Mouse (Mus musculus): Measurements from ENCODE around the gene Slc38a5. TPM values are rescaled to one million over a fixed set of nuclear protein-coding genes. Genes with fewer than 3 reads are reported as not detected.
"Not testable (repeated sequence)": the region's sequence is repeated elsewhere in the genome, so short reads cannot be mapped to it uniquely, and the experiment has no call there.

Gene Slc38a5
- polyA plus RNA-seq, 1 experiment, result 10.4 TPM

- 88% methylated on average over 12 of the region's 12 CpGs for WGBS
- H3K4me3 ChIP-seq (replicated peaks; ENCODE audit: insufficient read depth, low read depth, low read length), result no peak overlapping the region
- no peak for DNase-seq
- no peaks in the 10 kb centered on the region for H3K27me3 ChIP-seq (ENCODE audit: control insufficient read depth, insufficient read depth, low read length)
- H3K27ac ChIP-seq (ENCODE audit: insufficient read depth, low read length), result no peak overlapping the region
- no peaks in the 10 kb centered on the region for H3K4me1 ChIP-seq (ENCODE audit: control insufficient read depth, insufficient read depth, low read length)
- no peak for TF ChIP-seq CTCF (IDR thresholded peaks at IDR 0.05; ENCODE audit: borderline replicate concordance, insufficient read depth, low read depth, low read length)
- TF ChIP-seq POLR2A (IDR thresholded peaks at IDR 0.05; ENCODE audit: borderline replicate concordance, insufficient read depth, low read length), result no peak
These were observed 11.5 kb upstream of the Slc38a5 start for GRCm38 (mm10) chrX:8259478-8259877.

- no peaks in the 10 kb centered on the region for H3K27me3 ChIP-seq (ENCODE audit: control insufficient read depth, insufficient read depth, low read length)
- no peaks in the 10 kb centered on the region for H3K4me1 ChIP-seq (ENCODE audit: control insufficient read depth, insufficient read depth, low read length)
- DNase-seq, result no peak
- no peak overlapping the region for H3K4me3 ChIP-seq (replicated peaks; ENCODE audit: insufficient read depth, low read depth, low read length)
- TF ChIP-seq CTCF (IDR thresholded peaks at IDR 0.05; ENCODE audit: borderline replicate concordance, insufficient read depth, low read depth, low read length) (no peak), POLR2A (IDR thresholded peaks at IDR 0.05; ENCODE audit: borderline replicate concordance, insufficient read depth, low read length) (no peak)
- no peak overlapping the region for H3K27ac ChIP-seq (ENCODE audit: insufficient read depth, low read length)
- 84% methylated on average over 5 of the region's 5 CpGs for whole genome bisulfite sequencing
These were observed 7.7 kb upstream of the Slc38a5 start for GRCm38 (mm10) chrX:8263156-8263804.

GRCm38 (mm10) chrX:8264222-8264621, 6.7 kb upstream of the Slc38a5 start:
- DNase-seq, result no peak
- no peak overlapping the region for H3K27ac ChIP-seq (ENCODE audit: insufficient read depth, low read length)
- no peak overlapping the region for H3K4me3 ChIP-seq (replicated peaks; ENCODE audit: insufficient read depth, low read depth, low read length)
- H3K4me1 ChIP-seq (ENCODE audit: control insufficient read depth, insufficient read depth, low read length), result no peaks in the 10 kb centered on the region
- H3K27me3 ChIP-seq (ENCODE audit: control insufficient read depth, insufficient read depth, low read length), result no peaks in the 10 kb centered on the region
- TF ChIP-seq POLR2A (IDR thresholded peaks at IDR 0.05; ENCODE audit: borderline replicate concordance, insufficient read depth, low read length) (no peak), CTCF (IDR thresholded peaks at IDR 0.05; ENCODE audit: borderline replicate concordance, insufficient read depth, low read depth, low read length) (no peak)
- WGBS, result 88% methylated on average over 3 of the region's 3 CpGs

GRCm38 (mm10) chrX:8272000-8272399, 1.1 kb downstream of the Slc38a5 start:
- TF ChIP-seq POLR2A (IDR thresholded peaks at IDR 0.05; ENCODE audit: borderline replicate concordance, insufficient read depth, low read length), result no peak
- TF ChIP-seq CTCF (IDR thresholded peaks at IDR 0.05; ENCODE audit: borderline replicate concordance, insufficient read depth, low read depth, low read length), result no peak
- H3K4me3 ChIP-seq (replicated peaks; ENCODE audit: insufficient read depth, low read depth, low read length), result no peak overlapping the region
- 17% methylated on average over 10 of the region's 10 CpGs for WGBS

GRCm38 (mm10) chrX:8274056-8274455, 3.1 kb downstream of the Slc38a5 start:
- no peak for DNase-seq
- TF ChIP-seq POLR2A (IDR thresholded peaks at IDR 0.05; ENCODE audit: borderline replicate concordance, insufficient read depth, low read length) (no peak), CTCF (IDR thresholded peaks at IDR 0.05; ENCODE audit: borderline replicate concordance, insufficient read depth, low read depth, low read length) (no peak)
- WGBS, result 83% methylated on average over 5 of the region's 5 CpGs
- Histone ChIP-seq H3K4me1 (ENCODE audit: control insufficient read depth, insufficient read depth, low read length) (no peaks in the 10 kb centered on the region), H3K4me3 (replicated peaks; ENCODE audit: insufficient read depth, low read depth, low read length) (no peak overlapping the region), H3K27ac (ENCODE audit: insufficient read depth, low read length) (no peak overlapping the region), H3K27me3 (ENCODE audit: control insufficient read depth, insufficient read depth, low read length) (no peaks in the 10 kb centered on the region; the same call in 1 of the 2 replicates)

More at GRCm38 (mm10) chrX:8272000-8272399, 1.1 kb downstream of the Slc38a5 start:
- Histone ChIP-seq H3K27me3 (ENCODE audit: control insufficient read depth, insufficient read depth, low read length) (no peaks in the 10 kb centered on the region; the same call in 1 of the 2 replicates), H3K27ac (ENCODE audit: insufficient read depth, low read length) (no peak overlapping the region), H3K4me1 (ENCODE audit: control insufficient read depth, insufficient read depth, low read length) (no peaks in the 10 kb centered on the region)
- DNase-seq, result no peak

- 73% methylated on average over 5 of the region's 5 CpGs for WGBS
- DNase-seq, result no peak
- TF ChIP-seq POLR2A (IDR thresholded peaks at IDR 0.05; ENCODE audit: borderline replicate concordance, insufficient read depth, low read length) (no peak), CTCF (IDR thresholded peaks at IDR 0.05; ENCODE audit: borderline replicate concordance, insufficient read depth, low read depth, low read length) (no peak)
- H3K4me1 ChIP-seq (ENCODE audit: control insufficient read depth, insufficient read depth, low read length), result no peaks in the 10 kb centered on the region
- H3K27me3 ChIP-seq (ENCODE audit: control insufficient read depth, insufficient read depth, low read length), result no peaks in the 10 kb centered on the region
- H3K27ac ChIP-seq (ENCODE audit: insufficient read depth, low read length), result no peak overlapping the region
- H3K4me3 ChIP-seq (replicated peaks; ENCODE audit: insufficient read depth, low read depth, low read length), result no peak overlapping the region
These were observed 17.7 kb downstream of the Slc38a5 start for GRCm38 (mm10) chrX:8288621-8289020.

GRCm38 (mm10) chrX:8309302-8309701, 38.4 kb downstream of the Slc38a5 start:
- Histone ChIP-seq H3K4me1 (ENCODE audit: control insufficient read depth, insufficient read depth, low read length) (no peaks in the 10 kb centered on the region), H3K4me3 (replicated peaks; ENCODE audit: insufficient read depth, low read depth, low read length) (no peak overlapping the region), H3K27ac (ENCODE audit: insufficient read depth, low read length) (no peak overlapping the region), H3K27me3 (ENCODE audit: control insufficient read depth, insufficient read depth, low read length) (no peaks in the 10 kb centered on the region)
- no peak for TF ChIP-seq CTCF (IDR thresholded peaks at IDR 0.05; ENCODE audit: borderline replicate concordance, insufficient read depth, low read depth, low read length)
- TF ChIP-seq POLR2A (IDR thresholded peaks at IDR 0.05; ENCODE audit: borderline replicate concordance, insufficient read depth, low read length), result no peak
- DNase-seq, result no peak
- WGBS, result 95% methylated on average over 1 of the region's 1 CpGs

GRCm38 (mm10) chrX:8314905-8315304, 44.0 kb downstream of the Slc38a5 start:
- not testable (repeated sequence) for H3K4me1 ChIP-seq (ENCODE audit: control insufficient read depth, insufficient read depth, low read length); H3K27ac ChIP-seq (ENCODE audit: insufficient read depth, low read length); H3K4me3 ChIP-seq (replicated peaks; ENCODE audit: insufficient read depth, low read depth, low read length); H3K27me3 ChIP-seq (ENCODE audit: control insufficient read depth, insufficient read depth, low read length)
- DNase-seq, result peak in 1 of 2 experiments; percentile 26
- 9% methylated on average over 7 of the region's 7 CpGs for WGBS
